Mouse (Mus musculus): ENCODE measurements around the gene 1700001P01Rik. TPM values are rescaled to one million over a fixed set of nuclear protein-coding genes. Genes with fewer than 3 reads are reported as not detected.

Gene 1700001P01Rik
- polyA plus RNA-seq, 1 experiment from 2014 or later, result not detected

DNA sequence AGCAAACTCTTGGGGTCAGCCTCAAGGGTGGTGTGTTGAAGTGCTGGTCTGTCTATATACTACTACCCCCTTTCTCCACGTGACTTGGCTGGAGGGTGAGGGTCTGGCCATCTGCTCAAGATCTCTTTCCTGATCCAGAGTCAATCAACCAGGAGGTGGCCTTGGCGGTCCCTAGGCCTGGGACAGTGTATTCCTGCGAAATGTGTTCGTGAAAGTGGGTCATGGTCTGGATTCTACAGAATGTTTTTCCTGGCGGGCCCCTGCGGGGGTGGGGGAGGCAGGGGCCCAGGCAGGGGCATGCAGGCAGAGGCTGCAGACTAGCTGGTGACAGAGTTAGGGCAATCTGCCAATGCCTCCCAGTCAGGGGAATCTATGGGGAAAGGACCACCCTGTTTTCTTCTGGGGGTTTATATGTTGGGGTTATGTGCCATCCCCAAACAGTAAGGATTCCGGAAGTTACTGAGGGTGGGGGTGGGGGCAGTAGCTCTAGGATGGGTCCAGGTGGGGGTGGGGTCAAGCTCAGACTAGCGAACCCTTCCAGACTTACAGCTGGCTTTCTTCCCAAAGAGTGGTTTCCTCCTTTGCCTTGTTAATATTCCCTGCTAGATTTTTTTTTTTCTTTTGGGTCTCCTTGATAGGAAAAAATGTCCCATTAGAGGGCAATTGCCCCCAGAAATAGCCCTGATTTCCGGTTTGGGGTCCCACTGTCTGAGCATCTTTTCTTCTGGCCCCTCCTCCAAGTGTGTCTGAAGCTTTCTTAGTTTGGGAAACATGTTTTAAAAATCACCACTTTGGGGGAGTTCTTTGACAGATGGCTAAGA lies 29.3 kb upstream of the 1700001P01Rik start:
- Histone ChIP-seq H3K4me1 (ENCODE audit: insufficient read depth) (peaks cover 76% of the 10 kb centered on the region), H3K27ac (ENCODE audit: low read depth) (peak overlapping the region; percentile 88), H3K4me3 (ENCODE audit: low read depth, low read length) (peak overlapping the region; percentile 6; the same call in 1 of the 2 replicates), H3K27me3 (ENCODE audit: insufficient read depth, low read length) (no peaks in the 10 kb centered on the region), H3K9me3 (ENCODE audit: low read depth, low read length) (no peaks in the 10 kb centered on the region), H3K36me3 (ENCODE audit: insufficient read depth) (peaks cover 32% of the 10 kb centered on the region), H3K9ac (peak overlapping the region; percentile 35), H3K4me2 (peak overlapping the region; percentile 58)
- ATAC-seq (ENCODE audit: insufficient read depth) (peak; percentile 55), DNase-seq (peak; percentile 91)
- WGBS, result 9% methylated on average over 9 of the region's 9 CpGs
- no peak for TF ChIP-seq CTCF (IDR thresholded peaks at IDR 0.05; ENCODE audit: low read depth)

DNA sequence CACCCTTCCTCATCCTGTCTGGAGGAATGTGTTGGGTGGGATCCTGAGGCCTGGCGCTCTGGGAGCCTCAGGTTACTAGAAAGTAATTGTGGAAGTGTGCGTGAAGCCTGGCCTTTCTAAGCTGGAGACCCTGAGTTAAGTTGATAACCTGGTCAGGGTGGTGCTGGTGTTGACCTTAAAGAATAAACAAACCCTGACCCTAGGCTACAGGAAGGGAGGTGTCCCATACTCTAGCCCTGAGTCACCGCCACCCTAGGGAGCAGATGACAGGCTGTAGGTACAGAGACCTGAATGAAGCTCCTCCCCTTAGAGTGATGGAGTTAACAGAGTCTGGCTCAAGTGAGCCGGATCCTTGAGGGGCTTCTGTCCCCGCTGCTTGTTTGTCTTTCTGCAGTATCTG lies 28.1 kb upstream of the 1700001P01Rik start:
- peaks cover 64% of the 10 kb centered on the region for H3K4me1 ChIP-seq (ENCODE audit: insufficient read depth)
- H3K27ac ChIP-seq (ENCODE audit: low read depth), result peak overlapping the region; percentile 88
- ATAC-seq (ENCODE audit: insufficient read depth) (no peak), DNase-seq (no peak)
- H3K27me3 ChIP-seq (ENCODE audit: insufficient read depth, low read length), result no peaks in the 10 kb centered on the region
- peaks cover 24% of the 10 kb centered on the region for H3K36me3 ChIP-seq (ENCODE audit: insufficient read depth)
- peak overlapping the region; percentile 58 for H3K4me2 ChIP-seq
- H3K4me3 ChIP-seq (ENCODE audit: low read depth, low read length), result no peak overlapping the region
- no peaks in the 10 kb centered on the region for H3K9me3 ChIP-seq (ENCODE audit: low read depth, low read length)
- WGBS, result 46% methylated on average over 5 of the region's 5 CpGs
- no peak overlapping the region for H3K9ac ChIP-seq
- TF ChIP-seq CTCF (IDR thresholded peaks at IDR 0.05; ENCODE audit: low read depth), result no peak

GRCm38 (mm10) chr11:97802495-97802894 lies 26.8 kb upstream of the 1700001P01Rik start:
- peaks cover 51% of the 10 kb centered on the region for H3K4me1 ChIP-seq (ENCODE audit: insufficient read depth)
- no peaks in the 10 kb centered on the region for H3K27me3 ChIP-seq (ENCODE audit: insufficient read depth, low read length)
- ATAC-seq (ENCODE audit: insufficient read depth) (no peak), DNase-seq (no peak)
- H3K36me3 ChIP-seq (ENCODE audit: insufficient read depth), result peaks cover 10% of the 10 kb centered on the region
- H3K9ac ChIP-seq, result no peak overlapping the region
- peak overlapping the region; percentile 92; the same call in 1 of the 2 replicates for H3K4me3 ChIP-seq (ENCODE audit: low read depth, low read length)
- H3K27ac ChIP-seq (ENCODE audit: low read depth), result peak overlapping the region; percentile 96; the same call in 1 of the 2 replicates
- no peak for TF ChIP-seq CTCF (IDR thresholded peaks at IDR 0.05; ENCODE audit: low read depth)
- no peaks in the 10 kb centered on the region for H3K9me3 ChIP-seq (ENCODE audit: low read depth, low read length)
- H3K4me2 ChIP-seq, result peak overlapping the region; percentile 78
- WGBS, result 27% methylated on average over 6 of the region's 6 CpGs

- peaks cover 48% of the 10 kb centered on the region for H3K4me1 ChIP-seq (ENCODE audit: insufficient read depth)
- H3K27me3 ChIP-seq (ENCODE audit: insufficient read depth, low read length), result no peaks in the 10 kb centered on the region
- H3K4me3 ChIP-seq (ENCODE audit: low read depth, low read length), result peak overlapping the region; percentile 92; the same call in 1 of the 2 replicates
- no peak for DNase-seq
- H3K4me2 ChIP-seq, result peak overlapping the region; percentile 78
- H3K9ac ChIP-seq, result peak overlapping the region; percentile 24; the same call in 1 of the 2 replicates
- no peaks in the 10 kb centered on the region for H3K9me3 ChIP-seq (ENCODE audit: low read depth, low read length)
- ATAC-seq (ENCODE audit: insufficient read depth), result no peak
- TF ChIP-seq CTCF (IDR thresholded peaks at IDR 0.05; ENCODE audit: low read depth), result no peak
- H3K27ac ChIP-seq (ENCODE audit: low read depth), result peak overlapping the region; percentile 96
- H3K36me3 ChIP-seq (ENCODE audit: insufficient read depth), result peaks cover 6% of the 10 kb centered on the region; the same call in 1 of the 2 replicates
- WGBS, result 6% methylated on average over 1 of the region's 1 CpGs
These were observed 26.4 kb upstream of the 1700001P01Rik start for GRCm38 (mm10) chr11:97802194-97802470.

- Histone ChIP-seq H3K4me3 (ENCODE audit: low read depth, low read length) (peak overlapping the region; percentile 92), H3K4me2 (peak overlapping the region; percentile 78), H3K9ac (peak overlapping the region; percentile 93), H3K27ac (ENCODE audit: low read depth) (peak overlapping the region; percentile 96), H3K36me3 (ENCODE audit: insufficient read depth) (peaks cover 3% of the 10 kb centered on the region; the same call in 1 of the 2 replicates), H3K9me3 (ENCODE audit: low read depth, low read length) (no peaks in the 10 kb centered on the region), H3K4me1 (ENCODE audit: insufficient read depth) (peaks cover 43% of the 10 kb centered on the region), H3K27me3 (ENCODE audit: insufficient read depth, low read length) (no peaks in the 10 kb centered on the region)
- peak; percentile 68 for DNase-seq
- peak; percentile 64 for TF ChIP-seq CTCF (IDR thresholded peaks at IDR 0.05; ENCODE audit: low read depth)
- ATAC-seq (ENCODE audit: insufficient read depth), result no peak
- 13% methylated on average over 8 of the region's 8 CpGs for WGBS
These were observed 25.9 kb upstream of the 1700001P01Rik start for GRCm38 (mm10) chr11:97801409-97802193.

- WGBS, result 3% methylated on average over 17 of the region's 17 CpGs
- Histone ChIP-seq H3K27ac (ENCODE audit: low read depth) (peak overlapping the region; percentile 96), H3K9ac (peak overlapping the region; percentile 93), H3K27me3 (ENCODE audit: insufficient read depth, low read length) (no peaks in the 10 kb centered on the region), H3K9me3 (ENCODE audit: low read depth, low read length) (no peaks in the 10 kb centered on the region), H3K4me1 (ENCODE audit: insufficient read depth) (peaks cover 35% of the 10 kb centered on the region), H3K4me3 (ENCODE audit: low read depth, low read length) (peak overlapping the region; percentile 92), H3K4me2 (peak overlapping the region; percentile 78), H3K36me3 (ENCODE audit: insufficient read depth) (peaks cover 3% of the 10 kb centered on the region; the same call in 1 of the 2 replicates)
- TF ChIP-seq CTCF (IDR thresholded peaks at IDR 0.05; ENCODE audit: low read depth), result no peak
- ATAC-seq (ENCODE audit: insufficient read depth), result no peak
- peak; percentile 62 for DNase-seq
These were observed 25.1 kb upstream of the 1700001P01Rik start for GRCm38 (mm10) chr11:97800691-97801408.

Data from lung, embryonic 14.5 days (tissue).